Mouse (Mus musculus) heart, embryonic 14.5 days (tissue): ENCODE measurements around the gene Bcar1. TPM values are rescaled to one million over a fixed set of nuclear protein-coding genes. Genes with fewer than 3 reads are reported as not detected.

Experiments used
- ATAC-seq: fragments of 200-750 bp; cut with Nextera tagmentation; 2 replicates; pipeline ENCODE4 v1.8.0; 2017; ENCODE audit warnings: low read depth, moderate TSS enrichment; ENCODE audit not compliant: insufficient number of reproducible peaks, insufficient read depth, low FRiP score
- H3K27ac ChIP-seq, 2 experiments: fragments of 200-500 bp in 1 of 2; fragments of 300-500 bp in 1 of 2; sonication (generic) in 1 of 2; replicated peaks in 1 of 2; 2 replicates each; pipeline ENCODE4 v1.5.1; 2012 to 2014; ENCODE audit warnings: low read depth in 2 of 2, low read length in 2 of 2, control low read depth in 1 of 2, mild to moderate bottlenecking in 1 of 2, mixed read lengths in 1 of 2; ENCODE audit not compliant: control insufficient read depth in 1 of 2, insufficient read depth in 1 of 2
- H3K27me3 ChIP-seq: fragments of 300-500 bp; sonication (generic); 2 replicates; pipeline ENCODE4 v1.6.1; 2014; ENCODE audit warnings: mild to moderate bottlenecking, low read length, control low read depth; ENCODE audit not compliant: control insufficient read depth, insufficient read depth
- H3K36me3 ChIP-seq: fragments of 300-500 bp; sonication (generic); 2 replicates; pipeline ENCODE4 v1.6.1; 2014; ENCODE audit warnings: mild to moderate bottlenecking, control low read depth, low read length, mixed read lengths; ENCODE audit not compliant: control insufficient read depth, insufficient read depth
- H3K4me1 ChIP-seq, 2 experiments: fragments of 200-500 bp in 1 of 2; fragments of 300-500 bp in 1 of 2; sonication (generic) in 1 of 2; 2 replicates each; pipeline ENCODE4 v1.6.1; 2012 to 2014; ENCODE audit warnings: low read length in 2 of 2, control low read depth in 1 of 2, mixed read lengths in 1 of 2; ENCODE audit not compliant: control insufficient read depth in 2 of 2, insufficient read depth in 2 of 2
- H3K4me2 ChIP-seq: fragments of 300-500 bp; sonication (generic); 2 replicates; pipeline ENCODE4 v1.6.1; 2014; ENCODE audit warnings: mild to moderate bottlenecking, low read length
- H3K4me3 ChIP-seq, 2 experiments: fragments of 200-500 bp in 1 of 2; fragments of 300-500 bp in 1 of 2; sonication (generic) in 1 of 2; 2 replicates each; pipeline ENCODE4 v1.5.1; 2012 to 2014; ENCODE audit warnings: low read length in 2 of 2, mild to moderate bottlenecking in 2 of 2, control low read depth in 1 of 2, low read depth in 1 of 2, moderate library complexity in 1 of 2; ENCODE audit not compliant: control insufficient read depth in 1 of 2, insufficient read depth in 1 of 2
- H3K9ac ChIP-seq: fragments of 300-500 bp; sonication (generic); 2 replicates; pipeline ENCODE4 v1.6.1; 2014; ENCODE audit warnings: mild to moderate bottlenecking, low read length
- H3K9me3 ChIP-seq: fragments of 300-500 bp; sonication (generic); 2 replicates; pipeline ENCODE4 v1.6.1; 2016; ENCODE audit warnings: low read length, control low read depth; ENCODE audit not compliant: control insufficient read depth
- WGBS: fragments of 180-500 bp; shearing (Covaris S2); extraction: QIAGEN DNeasy Blood & Tissue Kit; methylation state at CpG from one replicate; pipeline ENCODE4 v1.1.7; 2014; 5-methylcytosine and 5-hydroxymethylcytosine counted together
- polyA plus RNA-seq: library from polyadenylated mRNA; unstranded; fragments of >200 nt; fragmentation: Nextera tagmentation; extraction: Ambion mirVana; gene quantifications from 2 replicates; pipeline ENCODE4 v1.2.1, GENCODE M21; 2014

Gene Bcar1
- polyA plus RNA-seq, 1 experiment from 2014 or later: 50.8 TPM

DNA sequence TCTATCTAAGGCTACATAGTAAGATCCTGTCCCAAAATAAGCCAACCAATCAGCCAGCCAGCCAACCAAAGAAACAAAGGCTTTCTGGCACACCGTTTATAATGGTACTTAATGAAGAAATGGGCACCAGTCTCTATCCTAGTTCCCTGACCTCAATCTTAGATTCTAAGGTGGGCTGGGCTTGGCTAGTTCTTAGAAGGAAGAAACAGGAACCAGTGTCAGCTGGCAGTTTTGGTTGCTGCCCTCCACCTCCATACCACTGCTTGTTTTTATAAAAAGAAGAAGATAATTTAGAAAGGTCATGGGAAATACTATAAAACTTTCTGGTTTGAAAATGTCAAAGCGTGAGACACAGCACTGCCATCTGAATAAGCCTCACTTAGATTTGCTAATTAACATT lies 42.5 kb upstream of the Bcar1 start:
- peaks cover 25 to 55% of the 10 kb centered on the region in 2 experiments for H3K4me1 ChIP-seq
- peak overlapping the region in 1 of 2 experiments; percentile 51; a peak in 2 of 4 replicates for H3K27ac ChIP-seq
- 91% methylated on average over 2 of the region's 2 CpGs for WGBS
- no peaks in the 10 kb centered on the region for H3K27me3 ChIP-seq
- no peak overlapping the region for H3K4me3 ChIP-seq
- no peak overlapping the region for H3K9ac ChIP-seq
- no peak overlapping the region for H3K4me2 ChIP-seq
- H3K9me3 ChIP-seq: no peaks in the 10 kb centered on the region
- ATAC-seq: no peak
- no peaks in the 10 kb centered on the region for H3K36me3 ChIP-seq

DNA sequence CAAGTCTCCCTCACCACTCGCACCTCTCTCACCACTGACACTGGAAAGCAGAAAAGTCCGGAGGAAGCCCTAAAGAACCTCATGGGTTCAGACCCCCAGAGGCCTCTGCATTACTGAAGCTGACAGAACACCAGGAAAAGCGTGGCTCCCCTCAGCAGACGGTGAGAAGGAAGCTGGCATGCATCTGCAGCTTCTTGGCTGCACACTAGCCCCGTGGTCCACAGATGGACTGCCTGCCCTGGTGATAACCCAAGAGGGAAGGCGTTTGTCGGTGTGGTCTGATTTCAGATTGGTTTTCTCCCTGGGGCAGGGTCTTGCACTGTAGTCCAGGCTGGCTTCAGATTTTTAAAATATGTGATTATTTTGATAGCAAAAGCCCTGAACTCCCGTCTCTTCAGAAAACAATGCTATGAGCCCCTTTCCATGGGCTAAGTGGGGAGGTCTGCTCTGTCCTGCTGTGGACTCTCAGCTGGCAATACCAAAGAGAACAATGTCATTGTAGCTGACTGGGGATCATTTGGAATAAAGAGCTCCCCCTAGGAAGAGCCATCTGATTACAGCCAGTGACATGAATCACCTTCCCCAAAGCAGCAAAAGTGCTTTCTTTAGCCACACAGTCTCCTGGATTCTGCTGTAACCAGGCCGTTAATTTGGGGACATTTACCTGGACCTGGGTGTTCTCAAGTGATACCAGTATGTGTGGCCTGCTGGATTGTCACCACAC lies 39.2 kb upstream of the Bcar1 start:
- no peaks in the 10 kb centered on the region for H3K27me3 ChIP-seq
- WGBS: 67% methylated on average over 9 of the region's 9 CpGs
- no peak overlapping the region for H3K4me3 ChIP-seq
- no peak for ATAC-seq
- H3K4me1 ChIP-seq: peaks cover 29 to 60% of the 10 kb centered on the region in 2 experiments
- no peak overlapping the region for H3K27ac ChIP-seq
- no peak overlapping the region for H3K4me2 ChIP-seq
- no peaks in the 10 kb centered on the region for H3K9me3 ChIP-seq
- no peak overlapping the region for H3K9ac ChIP-seq
- H3K36me3 ChIP-seq: peaks cover 6% of the 10 kb centered on the region

DNA sequence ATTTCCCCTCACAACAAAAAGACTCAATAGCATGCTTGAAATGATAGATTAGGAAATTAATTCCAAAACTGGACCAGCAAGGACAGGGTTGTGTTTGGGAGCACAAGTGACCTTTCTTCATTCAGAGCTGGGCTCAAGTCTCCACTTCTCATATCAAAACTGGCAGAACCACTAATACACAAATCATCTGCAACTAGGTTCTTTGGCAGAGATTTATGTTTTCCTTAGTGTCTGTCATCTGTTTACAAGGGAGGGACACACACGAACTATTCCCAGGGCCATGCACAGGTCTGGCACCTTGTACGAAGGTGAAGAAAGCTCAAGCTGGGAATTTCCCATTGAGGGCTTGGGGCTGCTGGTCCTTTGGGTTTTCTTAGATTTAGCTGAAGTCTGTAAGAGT lies 38.6 kb upstream of the Bcar1 start:
- 81% methylated on average over 2 of the region's 2 CpGs for WGBS
- Histone ChIP-seq H3K9me3 (no peaks in the 10 kb centered on the region), H3K4me3 (no peak overlapping the region), H3K27me3 (no peaks in the 10 kb centered on the region), H3K36me3 (peaks cover 10% of the 10 kb centered on the region), H3K4me2 (no peak overlapping the region), H3K9ac (no peak overlapping the region), H3K4me1 (peaks cover 22 to 53% of the 10 kb centered on the region in 2 experiments), H3K27ac (no peak overlapping the region)
- no peak for ATAC-seq

DNA sequence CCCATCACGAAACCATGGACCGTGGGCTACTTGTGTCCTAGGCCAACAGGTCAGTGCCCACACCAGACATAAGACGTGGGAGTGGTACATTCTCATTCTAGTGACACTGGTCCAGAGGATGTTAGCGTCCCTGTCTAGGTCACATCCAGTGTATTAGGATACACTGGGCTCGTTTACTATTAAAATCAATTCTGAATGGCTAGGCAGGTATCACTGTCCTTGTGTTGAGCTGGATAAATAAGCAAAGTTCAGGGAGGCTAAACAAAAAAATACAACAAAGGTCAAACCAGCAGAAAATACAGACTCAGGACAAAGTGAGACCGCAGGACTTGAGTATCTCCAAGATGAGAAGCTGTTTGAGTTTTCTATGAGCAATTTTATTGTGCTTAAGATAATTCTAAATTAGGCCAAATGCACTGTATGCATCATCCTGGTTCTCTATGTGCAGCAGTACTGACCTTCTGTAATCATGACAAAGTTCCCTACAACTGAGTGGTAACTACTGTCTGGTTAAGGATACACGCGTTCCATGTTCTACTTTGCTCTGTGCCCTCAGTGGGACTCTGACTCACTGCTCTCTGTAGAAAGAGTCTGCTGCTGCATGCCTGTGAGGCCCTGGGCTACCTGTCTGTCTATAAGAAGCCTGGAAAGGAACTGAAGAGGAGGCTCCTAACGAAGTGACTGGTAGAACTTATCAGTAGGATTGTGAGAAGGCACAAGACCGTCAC lies 37.3 kb upstream of the Bcar1 start:
- Histone ChIP-seq H3K9me3 (no peaks in the 10 kb centered on the region), H3K36me3 (peaks cover 15% of the 10 kb centered on the region), H3K4me3 (no peak overlapping the region), H3K4me2 (no peak overlapping the region), H3K9ac (no peak overlapping the region), H3K4me1 (peaks cover 16 to 40% of the 10 kb centered on the region in 2 experiments), H3K27ac (no peak overlapping the region), H3K27me3 (no peaks in the 10 kb centered on the region)
- no peak for ATAC-seq
- whole genome bisulfite sequencing: 85% methylated on average over 10 of the region's 10 CpGs

DNA sequence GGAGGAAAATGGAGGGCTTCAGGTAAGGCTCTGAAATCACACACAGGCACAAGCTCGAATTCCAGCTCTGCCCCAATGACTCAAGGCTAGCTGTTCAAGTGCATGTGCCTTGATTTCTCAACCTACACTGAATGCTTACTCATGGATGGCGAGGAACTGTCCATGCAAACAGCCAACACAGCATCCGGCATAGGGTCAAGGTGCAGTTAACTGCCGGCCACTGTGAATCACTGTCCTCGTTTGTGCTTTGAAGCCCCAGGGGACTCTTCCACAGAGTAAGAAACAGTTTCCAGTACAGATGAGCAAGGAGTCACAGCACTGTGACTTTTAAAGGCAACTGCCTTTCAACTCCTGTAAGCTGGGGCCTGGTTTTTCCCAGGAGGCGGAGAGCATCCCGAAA lies 36.1 kb upstream of the Bcar1 start:
- H3K4me2 ChIP-seq: no peak overlapping the region

DNA sequence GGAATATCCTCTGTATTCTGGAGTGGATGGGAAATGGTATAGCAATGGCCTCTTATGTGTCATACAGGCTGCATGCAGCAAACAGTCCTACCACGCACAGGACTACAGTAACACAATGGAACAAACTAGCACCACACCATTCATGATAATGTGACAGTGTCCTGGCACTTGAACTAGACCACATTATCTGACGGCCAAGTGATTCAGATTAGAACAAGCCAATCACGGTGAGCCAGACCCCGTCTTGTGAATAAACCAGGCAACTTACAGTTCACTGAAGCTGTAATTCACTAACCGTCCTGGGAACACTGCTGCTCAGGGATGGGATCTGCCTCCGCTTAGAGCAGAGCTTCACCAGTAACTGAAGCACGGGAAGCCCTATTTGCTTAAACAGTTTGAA lies 35.2 kb upstream of the Bcar1 start:
- Histone ChIP-seq H3K4me3 (no peak overlapping the region), H3K36me3 (peaks cover 20% of the 10 kb centered on the region), H3K9me3 (no peaks in the 10 kb centered on the region), H3K4me1 (peaks cover 21 to 49% of the 10 kb centered on the region in 2 experiments), H3K4me2 (no peak overlapping the region), H3K9ac (no peak overlapping the region), H3K27ac (no peak overlapping the region), H3K27me3 (no peaks in the 10 kb centered on the region)
- peak; percentile 37; the same call in 1 of the 2 replicates for ATAC-seq
- WGBS: 20% methylated on average over 7 of the region's 7 CpGs

More for the DNA sequence above, 36.1 kb upstream of the Bcar1 start:
- Histone ChIP-seq H3K27ac (0 out of 4 replicates have a peak overlapping the region, but pooled peaks of 1 of the 2 experiments have one; percentile 2), H3K9ac (no peak overlapping the region), H3K9me3 (no peaks in the 10 kb centered on the region), H3K27me3 (no peaks in the 10 kb centered on the region), H3K36me3 (peaks cover 18% of the 10 kb centered on the region), H3K4me1 (peaks cover 17 to 41% of the 10 kb centered on the region in 2 experiments), H3K4me3 (no peak overlapping the region)
- no peak for ATAC-seq
- WGBS: 61% methylated on average over 7 of the region's 7 CpGs

DNA sequence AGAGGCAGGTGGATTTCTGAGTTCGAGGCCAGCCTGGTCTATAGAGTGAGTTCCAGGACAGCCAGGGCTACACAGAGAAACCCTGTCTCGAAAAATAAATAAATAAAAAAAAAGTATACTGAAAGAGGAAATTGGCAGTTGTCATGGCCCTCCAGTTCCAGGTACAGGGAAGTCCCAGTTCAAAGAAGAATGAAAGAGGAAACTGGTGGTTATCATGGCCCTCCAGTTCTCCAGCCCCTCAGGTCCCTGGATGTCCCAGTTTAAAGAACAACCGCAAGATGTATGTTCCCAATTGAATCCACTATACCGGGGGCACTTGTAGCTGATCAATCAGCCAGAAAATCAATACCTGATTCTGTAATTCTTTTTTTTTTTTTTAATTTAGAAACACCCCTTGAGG lies 32.9 kb upstream of the Bcar1 start:
- Histone ChIP-seq H3K36me3 (peaks cover 21% of the 10 kb centered on the region), H3K27me3 (no peaks in the 10 kb centered on the region), H3K4me1 (peaks cover 25 to 61% of the 10 kb centered on the region in 2 experiments), H3K4me3 (no peak overlapping the region), H3K9me3 (no peaks in the 10 kb centered on the region), H3K27ac (no peak overlapping the region), H3K9ac (no peak overlapping the region), H3K4me2 (no peak overlapping the region)
- no peak for ATAC-seq
- 93% methylated on average over 4 of the region's 4 CpGs for WGBS
